Mouse (Mus musculus) G1E (cell line): ENCODE measurements at regions not wholly inside any gene's neighbourhood (a gene's known extent, or its start where the extent isn't known, plus 50 kb on each side); places are given as distances from the start of the nearest gene placed in this dataset.
A peak's percentile ranks its signal among the peaks of the same experiment; 100 is the strongest.

Experiments used
- ATAC-seq: 2 replicates; pipeline ENCODE4 v1.8.0; 2016; ENCODE audit warnings: mild to moderate bottlenecking; ENCODE audit not compliant: insufficient number of reproducible peaks, poor library complexity, low FRiP score, severe bottlenecking; ENCODE audit errors: extremely low read depth
- DNase-seq: peaks from one replicate; pipeline ENCODE4 v3.0.0; 2012; ENCODE audit warnings: low spot score
- H3K27me3 ChIP-seq: 2 replicates; pipeline ENCODE4 v1.6.1; 2012; ENCODE audit warnings: mild to moderate bottlenecking, low read length, inconsistent platforms; ENCODE audit not compliant: insufficient read depth
- H3K36me3 ChIP-seq: replicated peaks from 2 replicates; pipeline ENCODE3; 2012; ENCODE audit warnings: mild to moderate bottlenecking, inconsistent platforms
- H3K4me1 ChIP-seq: 2 replicates; pipeline ENCODE4 v1.6.1; 2012; ENCODE audit warnings: low read depth, low read length, inconsistent platforms, mixed read lengths; ENCODE audit not compliant: insufficient read depth
- H3K4me3 ChIP-seq: 2 replicates; pipeline ENCODE4 v1.5.1; 2012; ENCODE audit warnings: low read depth, mild to moderate bottlenecking, inconsistent platforms, low read length, moderate library complexity, mixed read lengths
- H3K9me3 ChIP-seq: replicated peaks from 2 replicates; pipeline ENCODE4 v1.6.1; 2012; ENCODE audit warnings: inconsistent platforms
- CTCF ChIP-seq: IDR thresholded peaks from 2 replicates; pipeline ENCODE4 v1.5.1; 2012; ENCODE audit warnings: low read depth, low read length, inconsistent platforms, mixed read lengths
- GATA1 ChIP-seq: IDR thresholded peaks from 2 replicates; pipeline ENCODE4 v1.6.1; 2012; ENCODE audit warnings: borderline replicate concordance, low read length, inconsistent platforms, mixed read lengths
- GATA2 ChIP-seq: IDR thresholded peaks from 2 replicates; pipeline ENCODE4 v1.6.1; 2012; ENCODE audit warnings: low read depth, low read length, inconsistent platforms, borderline replicate concordance
- POLR2AphosphoS5 ChIP-seq: IDR thresholded peaks from 2 replicates; pipeline ENCODE4 v1.6.1; 2012; ENCODE audit warnings: low read depth, low read length, inconsistent platforms; ENCODE audit not compliant: insufficient replicate concordance
- TAL1 ChIP-seq: conservative IDR thresholded peaks from 2 replicates; pipeline ENCODE4 v1.6.1; 2012; ENCODE audit warnings: low read depth, low read length, inconsistent platforms, mixed read lengths

DNA sequence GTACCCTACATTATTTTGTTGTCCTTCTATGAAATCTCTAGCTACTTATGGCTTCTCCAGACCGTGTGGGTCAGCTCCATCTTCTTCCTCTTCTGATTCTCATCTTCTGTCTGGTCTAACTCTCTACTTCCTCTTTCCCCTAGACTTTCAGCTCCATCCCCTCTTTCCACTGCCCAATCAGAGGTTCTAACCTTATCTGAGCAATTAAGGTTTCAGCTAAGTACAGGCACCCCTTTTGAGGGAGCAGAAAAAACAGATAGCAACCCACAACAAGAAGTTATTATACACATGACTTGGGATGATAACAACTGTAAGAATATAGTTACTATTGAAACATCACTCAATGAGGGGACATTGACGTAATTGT is 136.8 kb upstream of the Meis1 start:
- peak; percentile 74 for DNase-seq
- Histone ChIP-seq H3K9me3 (no peaks in the 10 kb centered on the region), H3K4me3 (peak overlapping the region; percentile 65; the same call in 1 of the 2 replicates), H3K27me3 (no peaks in the 10 kb centered on the region), H3K4me1 (peaks cover 50% of the 10 kb centered on the region), H3K36me3 (no peaks in the 10 kb centered on the region)
- peak; percentile 81 for ATAC-seq
- TF ChIP-seq GATA1 (no peak), TAL1 (peak; percentile 70)

DNA sequence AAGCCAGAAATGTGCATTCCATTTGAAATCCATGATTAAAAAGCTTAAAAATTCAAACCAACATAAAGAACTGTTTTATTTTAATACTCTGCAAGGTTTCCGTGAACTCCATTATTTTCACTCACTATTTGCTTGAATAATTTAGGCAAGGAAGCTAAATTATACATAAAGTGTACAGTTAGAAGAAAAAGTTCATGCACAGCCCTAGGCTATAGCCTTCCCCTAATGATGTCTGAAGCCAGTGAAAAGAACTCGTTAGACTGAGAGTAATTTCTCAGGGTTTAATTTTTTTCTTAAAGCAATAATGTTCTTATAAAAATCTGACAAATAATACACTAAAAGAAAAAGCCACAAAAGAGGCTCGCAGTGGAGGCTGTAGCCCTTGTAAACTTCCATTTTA is 141.4 kb upstream of the Meis1 start:
- H3K36me3 ChIP-seq, result no peaks in the 10 kb centered on the region
- no peak for TF ChIP-seq GATA2
- no peak for TF ChIP-seq CTCF
- no peak for TF ChIP-seq GATA1
- TF ChIP-seq POLR2AphosphoS5, result no peak
- TF ChIP-seq TAL1, result no peak
- ATAC-seq, result no peak
- peaks cover 34% of the 10 kb centered on the region for H3K4me1 ChIP-seq
- no peak for DNase-seq
- H3K4me3 ChIP-seq, result no peak overlapping the region
- H3K27me3 ChIP-seq, result no peaks in the 10 kb centered on the region; the same call in 1 of the 2 replicates
- no peaks in the 10 kb centered on the region for H3K9me3 ChIP-seq

DNA sequence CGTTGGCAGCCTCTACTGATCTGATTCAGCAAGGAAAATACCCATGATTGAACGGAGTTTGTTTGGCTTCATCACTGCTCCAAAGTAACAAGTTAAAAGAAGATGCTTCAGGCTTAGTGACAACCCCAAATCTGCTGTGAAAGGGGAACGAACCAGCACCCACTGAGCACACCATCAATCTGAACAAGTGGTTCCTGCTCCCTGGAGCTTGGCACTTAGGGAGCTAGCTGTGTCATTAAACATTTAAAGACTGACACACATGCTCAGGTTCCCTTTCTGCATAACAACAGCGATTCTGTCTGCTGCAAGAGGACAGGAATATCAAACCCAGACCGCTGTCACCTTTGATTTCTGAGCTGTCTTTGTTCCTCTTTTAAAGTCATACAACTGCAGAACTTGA is 141.9 kb upstream of the Meis1 start:
- no peaks in the 10 kb centered on the region; the same call in 1 of the 2 replicates for H3K27me3 ChIP-seq
- TF ChIP-seq CTCF (no peak), POLR2AphosphoS5 (no peak), GATA2 (no peak), GATA1 (no peak), TAL1 (no peak)
- no peaks in the 10 kb centered on the region for H3K9me3 ChIP-seq
- no peaks in the 10 kb centered on the region for H3K36me3 ChIP-seq
- ATAC-seq (no peak), DNase-seq (no peak)
- peaks cover 32% of the 10 kb centered on the region for H3K4me1 ChIP-seq
- H3K4me3 ChIP-seq, result no peak overlapping the region

DNA sequence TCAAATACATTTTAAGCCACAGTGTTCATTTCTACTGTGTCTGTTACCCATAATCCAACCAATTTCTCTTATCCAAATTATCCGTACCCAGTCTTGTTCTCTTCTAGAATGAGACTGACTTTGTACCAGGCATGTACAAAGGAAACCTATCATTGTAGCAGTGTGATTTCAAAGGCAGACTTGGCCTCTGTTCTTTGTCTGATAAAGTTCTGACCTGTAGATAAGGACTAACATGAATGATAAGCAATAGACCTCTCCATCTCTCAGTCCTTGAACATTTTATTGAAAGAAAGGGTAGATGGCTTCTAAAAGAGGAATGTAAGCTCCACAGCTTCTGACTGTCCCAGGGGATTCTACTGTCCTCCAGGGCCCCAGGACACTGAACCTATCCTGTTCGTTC is 152.2 kb upstream of the Meis1 start:
- H3K36me3 ChIP-seq, result no peaks in the 10 kb centered on the region
- no peak for ATAC-seq
- no peaks in the 10 kb centered on the region for H3K9me3 ChIP-seq
- peaks cover 54% of the 10 kb centered on the region for H3K4me1 ChIP-seq
- H3K27me3 ChIP-seq, result no peaks in the 10 kb centered on the region
- no peak for TF ChIP-seq POLR2AphosphoS5
- TF ChIP-seq TAL1, result peak; percentile 31
- DNase-seq, result no peak
- no peak overlapping the region for H3K4me3 ChIP-seq

DNA sequence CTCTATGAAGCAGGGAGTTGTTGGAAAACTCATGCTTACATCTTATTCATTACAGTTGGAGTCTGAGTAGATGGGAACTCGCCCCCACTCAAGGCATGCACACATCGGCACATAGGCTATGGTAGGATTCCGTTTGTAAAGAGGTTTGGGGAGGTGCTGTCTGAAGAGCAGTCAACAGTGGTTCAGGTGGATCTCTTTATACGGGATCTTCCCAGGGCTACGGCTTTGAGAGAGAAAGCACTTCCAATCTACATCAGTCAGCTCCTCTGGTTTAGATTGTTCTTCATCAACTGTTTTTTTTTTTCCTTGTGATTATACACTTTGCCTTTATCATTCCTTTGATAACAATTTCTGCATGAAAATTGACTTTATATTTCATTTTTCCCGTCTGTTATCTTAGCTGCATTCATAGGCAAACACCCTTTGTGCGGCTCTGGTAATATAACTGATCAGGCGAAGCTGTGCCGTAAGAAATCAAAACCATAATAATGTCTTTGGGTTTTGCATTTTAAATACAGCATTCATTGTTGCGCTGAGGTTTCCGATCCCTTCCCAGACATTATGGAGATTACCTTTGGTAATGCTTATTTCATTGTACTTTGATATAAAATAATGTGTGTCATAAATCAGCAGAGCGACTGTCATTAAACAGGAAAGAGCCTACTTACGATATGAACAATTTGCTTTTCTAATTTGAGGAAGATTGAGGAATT is 155.7 kb upstream of the Meis1 start:
- no peak for TF ChIP-seq GATA2
- no peak for TF ChIP-seq TAL1
- no peak for TF ChIP-seq GATA1
- TF ChIP-seq CTCF, result no peak
- no peak for TF ChIP-seq POLR2AphosphoS5
- ATAC-seq (no peak), DNase-seq (no peak)
- H3K27me3 ChIP-seq, result no peaks in the 10 kb centered on the region
- peaks cover 58% of the 10 kb centered on the region for H3K4me1 ChIP-seq
- no peak overlapping the region for H3K4me3 ChIP-seq
- H3K36me3 ChIP-seq, result no peaks in the 10 kb centered on the region
- H3K9me3 ChIP-seq, result no peaks in the 10 kb centered on the region

DNA sequence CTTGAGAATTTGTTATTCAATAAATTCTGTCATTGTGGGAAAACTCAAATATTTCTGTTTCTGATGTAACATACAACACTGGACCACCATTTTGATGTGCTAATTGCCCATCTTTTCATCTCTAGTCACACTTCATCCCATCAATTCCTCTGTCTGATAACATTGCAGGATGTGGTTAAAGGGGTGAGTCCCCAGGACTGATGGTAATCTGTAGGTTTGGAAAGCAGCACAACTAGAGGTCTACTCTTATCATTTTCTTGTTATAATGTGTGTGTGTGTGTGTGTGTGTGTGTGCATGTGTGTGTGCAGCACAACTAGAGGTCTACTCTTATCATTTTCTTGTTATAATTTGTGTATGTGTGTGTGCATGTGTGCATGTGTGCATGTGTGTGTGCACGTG is 160.5 kb upstream of the Meis1 start:
- DNase-seq (no peak), ATAC-seq (no peak)
- TF ChIP-seq TAL1 (no peak), CTCF (no peak)
- H3K4me3 ChIP-seq, result no peak overlapping the region
- H3K4me1 ChIP-seq, result peaks cover 27% of the 10 kb centered on the region
- no peaks in the 10 kb centered on the region for H3K36me3 ChIP-seq
- H3K9me3 ChIP-seq, result no peaks in the 10 kb centered on the region
- no peaks in the 10 kb centered on the region for H3K27me3 ChIP-seq

DNA sequence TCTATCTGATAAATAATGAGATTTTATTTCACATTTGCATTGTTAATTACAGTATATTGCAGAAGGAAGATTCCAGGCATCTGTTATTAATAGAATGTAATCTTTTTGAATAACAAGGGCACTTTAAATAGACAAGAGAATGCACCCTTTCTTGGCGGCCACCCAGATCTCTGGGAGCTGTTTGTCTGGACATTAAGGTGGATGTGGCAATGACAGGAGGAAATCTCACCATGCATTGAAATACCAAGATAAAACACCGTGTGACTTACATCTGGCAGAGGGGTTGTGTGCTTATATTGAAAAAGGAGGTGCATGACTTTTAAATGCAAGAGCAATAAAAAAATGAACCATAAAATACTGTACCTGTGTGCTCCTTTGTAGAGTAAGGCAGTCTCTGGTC is 171.0 kb upstream of the Meis1 start:
- Histone ChIP-seq H3K9me3 (no peaks in the 10 kb centered on the region), H3K4me3 (no peak overlapping the region), H3K27me3 (no peaks in the 10 kb centered on the region; the same call in 1 of the 2 replicates), H3K36me3 (no peaks in the 10 kb centered on the region), H3K4me1 (peaks cover 24% of the 10 kb centered on the region)
- ATAC-seq, result no peak
- no peak for DNase-seq
- TF ChIP-seq GATA1 (no peak), CTCF (no peak), GATA2 (no peak), TAL1 (no peak), POLR2AphosphoS5 (no peak)
